17 mouse cellular contexts compared by ENCODE assay signal in genomic region chr12:93748300-93748847, GRCm38 (mm10).
"Had no signal": no experiment of that assay in that cellular context is flagged by ENCODE, and none has a peak within 500 bp of the region (broad histone marks: within the 10 kb centered on the region; RNA-seq: fewer than 3 reads in every experiment).

No protein-coding gene starts in this region.

- H3K27ac ChIP-seq: liver, embryonic 12.5 days; liver, embryonic 14.5 days; midbrain, embryonic 10.5 days; neural tube, embryonic 12.5 days; stomach, embryonic 15.5 days; stomach, postnatal 0 days had no signal

- H3K9me3 ChIP-seq: liver, embryonic 12.5 days; midbrain, embryonic 10.5 days; neural tube, embryonic 12.5 days; stomach, embryonic 15.5 days had no signal

- H3K27me3 ChIP-seq: liver, embryonic 12.5 days; neural tube, embryonic 12.5 days; stomach, embryonic 15.5 days had no signal

- ATAC-seq: liver, embryonic 12.5 days; midbrain, embryonic 16.5 days had no signal

- DNase-seq: lung, adult 18-20 months; lung, embryonic 14.5 days; lung, postnatal 10 days; lung, postnatal 4 days; midbrain, embryonic 14.5 days; right cerebral cortex, postnatal 14 days; thymus, adult 18-20 months; thymus, postnatal 25 days; thymus, postnatal 4 days had no signal

- H3K4me3 ChIP-seq: liver, embryonic 12.5 days; midbrain, embryonic 10.5 days; myocyte; neural tube, embryonic 12.5 days; stomach, embryonic 15.5 days had no signal

- H3K36me3 ChIP-seq: liver, embryonic 12.5 days; midbrain, embryonic 10.5 days; neural tube, embryonic 12.5 days; stomach, embryonic 15.5 days had no signal

- H3K9ac ChIP-seq: liver, embryonic 12.5 days; liver, embryonic 14.5 days; lung, embryonic 14.5 days; neural tube, embryonic 12.5 days; stomach, embryonic 15.5 days had no signal

- H3K4me1 ChIP-seq: liver, embryonic 12.5 days; midbrain, embryonic 10.5 days; neural tube, embryonic 12.5 days; stomach, embryonic 15.5 days had no signal

- H3K4me2 ChIP-seq: liver, embryonic 12.5 days; lung, embryonic 14.5 days; neural tube, embryonic 12.5 days; stomach, embryonic 15.5 days had no signal
